ENCODE assay signal across 22 mouse cellular contexts in genomic region chr4:45287906-45288305, GRCm38 (mm10). TPM values are rescaled to one million over a fixed set of nuclear protein-coding genes. Genes with fewer than 3 reads are reported as not detected.
A peak's percentile ranks its signal among the peaks of the same experiment; 100 is the strongest.
DNase-seq lines count a peak whose midpoint lies in the region; TF ChIP-seq lines count a peak whose summit lies in the region.
"Had no signal": no experiment of that assay in that cellular context is flagged by ENCODE, and none has a peak within 500 bp of the region (broad histone marks: within the 10 kb centered on the region; RNA-seq: fewer than 3 reads in every experiment).

No protein-coding gene starts in this region.

- no peak overlapping the region for H3K4me3 ChIP-seq in myocyte
- H3K4me3 ChIP-seq in gastrocnemius, adult 2 months = no peak overlapping the region
- H3K4me3 ChIP-seq: embryonic facial prominence, embryonic 10.5 days; embryonic facial prominence, embryonic 12.5 days; forebrain, embryonic 13.5 days; forebrain, embryonic 15.5 days had no signal

- no peaks in the 10 kb centered on the region for H3K27me3 ChIP-seq in myocyte (ENCODE audit: control insufficient read depth, insufficient read depth, insufficient read length)
- H3K27me3 ChIP-seq: embryonic facial prominence, embryonic 12.5 days; forebrain, embryonic 13.5 days; forebrain, embryonic 15.5 days; Patski had no signal

- intact Hi-C loops in gastrocnemius, adult 2 months (cut with DNase I) = loop anchor here (5.0 kb wide), 1 partner anchor 324 kb away; no protein-coding TSS in a partner anchor

- no peak overlapping the region for H3ac ChIP-seq in myocyte (ENCODE audit: control insufficient read depth, insufficient read length)

- TF ChIP-seq POLR2A in myocyte (IDR thresholded peaks at IDR 0.05; ENCODE audit: insufficient read length, low read depth) = no peak

- H3K36me3 ChIP-seq in myocyte (ENCODE audit: control insufficient read depth, insufficient read depth) = peaks cover 4% of the 10 kb centered on the region
- H3K36me3 ChIP-seq: embryonic facial prominence, embryonic 10.5 days; embryonic facial prominence, embryonic 12.5 days; forebrain, embryonic 15.5 days had no signal

- DNase-seq in testis, postnatal 10 days (ENCODE audit: low spot score) = peak; percentile 16
- no peak for DNase-seq in testis, postnatal 14 days (ENCODE audit: low spot score)
- DNase-seq in ES-CJ7 (ENCODE audit: low read depth, low spot score) (peak; percentile 78), R1 (ENCODE audit: low read depth, low spot score) (peak; percentile 87)
- DNase-seq in layer of hippocampus, postnatal 36 days = no peak
- DNase-seq in gastrocnemius, adult 2 months = no peak
- no peak for DNase-seq in thymus, postnatal 4 days
- DNase-seq: adrenal gland, adult 8-10 months; adrenal gland, postnatal 14 days; adrenal gland, postnatal 36 days; cerebellum, adult 11-12 months; cerebellum, adult 2 months; cerebellum, adult 9-10 months; cerebellum, postnatal 10 days; cerebellum, postnatal 25 days; forebrain, postnatal 0 days had no signal

- no peak overlapping the region for H3K4me2 ChIP-seq in myocyte (ENCODE audit: low read depth)
- H3K4me2 ChIP-seq: embryonic facial prominence, embryonic 12.5 days; forebrain, embryonic 13.5 days; forebrain, embryonic 15.5 days had no signal

- no peak for TF ChIP-seq CTCF in gastrocnemius, adult 2 months (IDR thresholded peaks at IDR 0.05)

- H3K79me2 ChIP-seq in myocyte (ENCODE audit: control insufficient read depth, insufficient read depth) = no peaks in the 10 kb centered on the region

- no peak overlapping the region for H3K27ac ChIP-seq in gastrocnemius, adult 2 months
- H3K27ac ChIP-seq: embryonic facial prominence, embryonic 10.5 days; embryonic facial prominence, embryonic 12.5 days; forebrain, embryonic 13.5 days; forebrain, embryonic 15.5 days had no signal

TF ChIP-seq in myocyte, 11 proteins besides CTCF, POLR2A, EP300 and RAD21:
- TF ChIP-seq E2F4 (IDR thresholded peaks at IDR 0.05; ENCODE audit: insufficient read depth) = no peak
- peak; percentile 15 for TF ChIP-seq POLR2AphosphoS2 (IDR thresholded peaks at IDR 0.05; ENCODE audit: insufficient read length, low read depth)

RNA-seq across cellular contexts. Expression of gene Trmt10b, which starts 9.0 kb away (rescaled TPM):
- polyA plus RNA-seq in myocyte (2012; fragmentation: generic; extraction: Trizol) = 4.4 TPM
- 10 to 100 TPM; 13.9 to 17.4 TPM for total RNA-seq in layer of hippocampus, postnatal 36 days (2021)
- total RNA-seq in gastrocnemius, adult 2 months (2021) = 1 to 10 TPM; 4.1 to 6.1 TPM

RNA-seq across cellular contexts. Expression of gene Dcaf10, which starts 54.0 kb away (rescaled TPM):
- polyA plus RNA-seq in myocyte (2012; fragmentation: generic; extraction: Trizol) = 9.3 TPM
- total RNA-seq in layer of hippocampus, postnatal 36 days (2021) = 10 to 100 TPM; 17.7 to 20.7 TPM
- total RNA-seq in gastrocnemius, adult 2 months (2021) = 10 to 100 TPM in 1 of 2 experiments, 1 to 10 TPM in 1; 7.5 to 10.9 TPM

RNA-seq across cellular contexts. Expression of gene Exosc3, which starts 54.6 kb away (rescaled TPM):
- 32.6 TPM for polyA plus RNA-seq in myocyte (2012; fragmentation: generic; extraction: Trizol)
- total RNA-seq in layer of hippocampus, postnatal 36 days (2021) = 10 to 100 TPM; 14.4 to 14.6 TPM
- total RNA-seq in gastrocnemius, adult 2 months (2021) = 10 to 100 TPM; 11.2 to 16.3 TPM

Comparison
In these comparisons a context has a peak if more than half of its experiments do, and no peak if none do; other contexts are left out.
1. DNase-seq: peak in testis, postnatal 10 days (single experiment), ES-CJ7 (single experiment) and R1 (single experiment); none in testis, postnatal 14 days (single experiment), layer of hippocampus, postnatal 36 days (0 of 2), gastrocnemius, adult 2 months (single experiment) and thymus, postnatal 4 days (single experiment).